Mouse (Mus musculus) forebrain, embryonic 14.5 days (tissue): ENCODE measurements around the gene Hist2h3b. TPM values are rescaled to one million over a fixed set of nuclear protein-coding genes. Genes with fewer than 3 reads are reported as not detected.
"Not testable (repeated sequence)": the region's sequence is repeated elsewhere in the genome, so short reads cannot be mapped to it uniquely, and the experiment has no call there.

Experiments
- ATAC-seq: fragments of 200-750 bp; cut with Nextera tagmentation; 2 replicates; pipeline ENCODE4 v1.8.0; 2017; ENCODE audit warnings: mild to moderate bottlenecking, moderate library complexity
- DNase-seq: peaks from one replicate; pipeline ENCODE4 v3.0.0-alpha.2; 2015; ENCODE audit warnings: low spot score
- H3K27ac ChIP-seq: fragments of 300-500 bp; sonication (generic); 2 replicates; pipeline ENCODE4 v1.5.1; 2014; ENCODE audit warnings: low read depth, mild to moderate bottlenecking, control low read depth, low read length, moderate library complexity
- H3K27me3 ChIP-seq: fragments of 300-500 bp; sonication (generic); replicated peaks from 2 replicates; pipeline ENCODE4 v1.6.1; 2014; ENCODE audit warnings: low read length, control low read depth, mixed read lengths; ENCODE audit not compliant: control insufficient read depth, insufficient read depth
- H3K36me3 ChIP-seq: fragments of 300-500 bp; sonication (generic); 2 replicates; pipeline ENCODE4 v1.6.1; 2014; ENCODE audit warnings: low read length, control low read depth; ENCODE audit not compliant: control insufficient read depth, insufficient read depth
- H3K4me1 ChIP-seq: fragments of 300-500 bp; sonication (generic); 2 replicates; pipeline ENCODE4 v1.6.1; 2014; ENCODE audit warnings: antibody characterized with exemption, low read length, control low read depth; ENCODE audit not compliant: control insufficient read depth, insufficient read depth
- H3K4me2 ChIP-seq: fragments of 300-500 bp; sonication (generic); 2 replicates; pipeline ENCODE4 v1.6.1; 2014; ENCODE audit warnings: mild to moderate bottlenecking, control low read depth, low read length
- H3K4me3 ChIP-seq: fragments of 300-500 bp; sonication (generic); 2 replicates; pipeline ENCODE4 v1.5.1; 2014; ENCODE audit warnings: low read depth, low read length, control low read depth
- H3K9ac ChIP-seq: fragments of 300-500 bp; sonication (generic); 2 replicates; pipeline ENCODE4 v1.6.1; 2014; ENCODE audit warnings: mild to moderate bottlenecking, low read length, control low read depth, moderate library complexity
- H3K9me3 ChIP-seq: fragments of 300-500 bp; sonication (generic); replicated peaks from 2 replicates; pipeline ENCODE4 v1.6.1; 2016; ENCODE audit warnings: low read length, control low read depth, mixed read lengths; ENCODE audit not compliant: control insufficient read depth
- WGBS: fragments of 180-500 bp; shearing (Covaris S2); extraction: QIAGEN DNeasy Blood & Tissue Kit; methylation state at CpG from one replicate; pipeline ENCODE4 v1.1.7; 2014; 5-methylcytosine and 5-hydroxymethylcytosine counted together
- polyA plus RNA-seq: library from polyadenylated mRNA; unstranded; fragments of >200 nt; fragmentation: Nextera tagmentation; extraction: Ambion mirVana; gene quantifications from 2 replicates; pipeline ENCODE4 v1.2.1, GENCODE M21; 2014

Gene Hist2h3b
- polyA plus RNA-seq, 1 experiment from 2014 or later = 52.1 TPM

GRCm38 (mm10) chr3:96246018-96246417, 22.4 kb upstream of the Hist2h3b start:
- not testable (repeated sequence) for DNase-seq, H3K9me3 ChIP-seq, H3K27me3 ChIP-seq, H3K36me3 ChIP-seq, ATAC-seq, H3K9ac ChIP-seq
- WGBS = 1% methylated on average over 10 of the region's 21 CpGs
- H3K4me2 ChIP-seq = peak overlapping the region; percentile 40
- H3K4me1 ChIP-seq = peaks cover 14% of the 10 kb centered on the region; the same call in 1 of the 2 replicates
- peak overlapping the region; percentile 22; the same call in 1 of the 2 replicates for H3K4me3 ChIP-seq
- peak overlapping the region; percentile 58; the same call in 1 of the 2 replicates for H3K27ac ChIP-seq

- H3K36me3 ChIP-seq, DNase-seq, H3K9me3 ChIP-seq, H3K27me3 ChIP-seq: not testable (repeated sequence)
- 0% methylated on average over 5 of the region's 47 CpGs for WGBS
- peak within 1 kb of the TSS; percentile 34 for H3K4me3 ChIP-seq
- H3K9ac ChIP-seq = peak within 1 kb of the TSS; percentile 67
- H3K4me1 ChIP-seq = peaks cover 14% of the 10 kb centered on the region; the same call in 1 of the 2 replicates
- peak within 1 kb of the TSS; percentile 40 for H3K4me2 ChIP-seq
- peak; percentile 88 for ATAC-seq
- H3K27ac ChIP-seq = peak within 1 kb of the TSS; percentile 58; the same call in 1 of the 2 replicates
Observed at GRCm38 (mm10) chr3:96246427-96246856, 22.0 kb upstream of the Hist2h3b start, which contains the start of gene Hist2h3c1. TSS of gene Hist2h3c1 (plus strand) at chr3:96246685.

- Histone ChIP-seq H3K27me3 (no peaks in the 10 kb centered on the region), H3K4me1 (peaks cover 14% of the 10 kb centered on the region; the same call in 1 of the 2 replicates), H3K4me3 (peak overlapping the region; percentile 34), H3K36me3 (no peaks in the 10 kb centered on the region), H3K9ac (peak overlapping the region; percentile 67), H3K9me3 (no peaks in the 10 kb centered on the region), H3K27ac (0 out of 2 replicates have a peak overlapping the region, but pooled peaks have one; percentile 44), H3K4me2 (peak overlapping the region; percentile 40)
- DNase-seq (no peak), ATAC-seq (no peak)
- WGBS = 2% methylated on average over 11 of the region's 11 CpGs
Observed at GRCm38 (mm10) chr3:96247356-96248140, 20.9 kb upstream of the Hist2h3b start.

GRCm38 (mm10) chr3:96248141-96249033, 20.1 kb upstream of the Hist2h3b start:
- peaks cover 14% of the 10 kb centered on the region; the same call in 1 of the 2 replicates for H3K4me1 ChIP-seq
- H3K9ac ChIP-seq = peak overlapping the region; percentile 67
- no peaks in the 10 kb centered on the region for H3K9me3 ChIP-seq
- 54% methylated on average over 6 of the region's 6 CpGs for WGBS
- DNase-seq = no peak
- no peaks in the 10 kb centered on the region for H3K36me3 ChIP-seq
- no peak for ATAC-seq
- H3K27ac ChIP-seq = no peak overlapping the region
- no peaks in the 10 kb centered on the region for H3K27me3 ChIP-seq
- peak overlapping the region; percentile 34 for H3K4me3 ChIP-seq
- peak overlapping the region; percentile 40 for H3K4me2 ChIP-seq

GRCm38 (mm10) chr3:96249034-96249345, 19.5 kb upstream of the Hist2h3b start:
- 52% methylated on average over 4 of the region's 4 CpGs for WGBS
- H3K4me3 ChIP-seq = no peak overlapping the region

GRCm38 (mm10) chr3:96250890-96251289, 17.6 kb upstream of the Hist2h3b start:
- H3K27me3 ChIP-seq = no peaks in the 10 kb centered on the region
- H3K4me3 ChIP-seq = no peak overlapping the region
- no peak overlapping the region for H3K4me2 ChIP-seq
- no peak overlapping the region for H3K27ac ChIP-seq
- no peak overlapping the region for H3K9ac ChIP-seq
- no peak for DNase-seq
- no peaks in the 10 kb centered on the region for H3K36me3 ChIP-seq
- WGBS = 69% methylated on average over 3 of the region's 3 CpGs
- no peaks in the 10 kb centered on the region for H3K9me3 ChIP-seq
- no peak for ATAC-seq
- peaks cover 4% of the 10 kb centered on the region; the same call in 1 of the 2 replicates for H3K4me1 ChIP-seq

More at GRCm38 (mm10) chr3:96249034-96249345, 19.5 kb upstream of the Hist2h3b start:
- H3K9ac ChIP-seq = no peak overlapping the region
- H3K4me1 ChIP-seq = peaks cover 11% of the 10 kb centered on the region; the same call in 1 of the 2 replicates
- H3K9me3 ChIP-seq = no peaks in the 10 kb centered on the region
- no peaks in the 10 kb centered on the region for H3K36me3 ChIP-seq
- H3K4me2 ChIP-seq = peak overlapping the region; percentile 40; the same call in 1 of the 2 replicates
- DNase-seq (no peak), ATAC-seq (no peak)
- no peaks in the 10 kb centered on the region for H3K27me3 ChIP-seq
- H3K27ac ChIP-seq = no peak overlapping the region

GRCm38 (mm10) chr3:96251787-96252186, 16.7 kb upstream of the Hist2h3b start:
- H3K27me3 ChIP-seq = no peaks in the 10 kb centered on the region
- no peak overlapping the region for H3K4me3 ChIP-seq
- WGBS = 91% methylated on average over 3 of the region's 3 CpGs
- H3K4me1 ChIP-seq = peaks cover 4% of the 10 kb centered on the region; the same call in 1 of the 2 replicates
- no peak overlapping the region for H3K4me2 ChIP-seq
- ATAC-seq = no peak
- H3K36me3 ChIP-seq = no peaks in the 10 kb centered on the region
- no peaks in the 10 kb centered on the region for H3K9me3 ChIP-seq
- H3K27ac ChIP-seq = no peak overlapping the region
- no peak for DNase-seq
- no peak overlapping the region for H3K9ac ChIP-seq

GRCm38 (mm10) chr3:96254683-96255355, 13.6 kb upstream of the Hist2h3b start:
- 56% methylated on average over 10 of the region's 10 CpGs for WGBS
- Histone ChIP-seq H3K27ac (no peak overlapping the region), H3K4me2 (no peak overlapping the region)

More at GRCm38 (mm10) chr3:96254683-96255355, 13.6 kb upstream of the Hist2h3b start:
- Histone ChIP-seq H3K27me3 (no peaks in the 10 kb centered on the region), H3K4me1 (no peaks in the 10 kb centered on the region), H3K4me3 (no peak overlapping the region), H3K9me3 (no peaks in the 10 kb centered on the region), H3K36me3 (no peaks in the 10 kb centered on the region), H3K9ac (no peak overlapping the region)
- peak; percentile 62 for DNase-seq
- peak; percentile 58; the same call in 1 of the 2 replicates for ATAC-seq
